Mouse (Mus musculus) neutrophil, adult 83 days (primary cell): ENCODE data around the gene Krtap1-3. TPM values are rescaled to one million over a fixed set of nuclear protein-coding genes. Genes with fewer than 3 reads are reported as not detected.

ENCODE experiments used
- total RNA-seq, 2 experiments: library from RNA; stranded (reverse); gene quantifications; one replicate each; pipeline ENCODE4 v1.2.4; 2023

The Krtap1-3 gene
- total RNA-seq: not detected

GRCm38 (mm10) chr11:99590981-99591380 lies at the start of gene Krtap1-3:
Gene Krtap1-3 (minus strand): TSS chr11:99591339.

DNA sequence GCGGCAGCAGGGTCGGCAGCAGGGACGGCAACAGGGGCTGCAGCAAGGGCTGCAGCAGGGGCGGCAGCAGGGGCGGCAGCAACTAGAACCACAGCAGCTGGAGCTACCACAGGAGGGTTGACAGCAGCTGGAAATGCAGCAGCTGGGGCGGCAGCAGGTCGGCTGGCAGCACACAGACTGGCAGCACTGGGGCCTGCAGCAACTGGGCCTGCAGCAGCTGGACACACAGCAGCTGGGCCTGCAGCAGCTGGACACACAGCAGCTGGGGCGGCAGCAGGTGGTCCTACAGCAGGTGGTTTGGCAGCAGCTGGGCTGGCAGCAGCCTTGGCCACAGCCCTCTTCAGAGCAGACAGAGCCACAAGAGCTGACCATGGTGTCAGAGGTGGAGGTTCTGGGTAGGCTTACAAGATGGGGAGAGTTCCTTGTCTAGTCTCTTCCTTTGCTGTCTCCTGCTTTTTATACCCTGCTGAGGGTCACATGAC lies 43.6 kb upstream of the Krtap1-3 start, which contains the start of gene Krtap4-2:
Gene Krtap4-2 (minus strand): TSS at position 432 of the 482 bp plus-strand sequence.

DNA sequence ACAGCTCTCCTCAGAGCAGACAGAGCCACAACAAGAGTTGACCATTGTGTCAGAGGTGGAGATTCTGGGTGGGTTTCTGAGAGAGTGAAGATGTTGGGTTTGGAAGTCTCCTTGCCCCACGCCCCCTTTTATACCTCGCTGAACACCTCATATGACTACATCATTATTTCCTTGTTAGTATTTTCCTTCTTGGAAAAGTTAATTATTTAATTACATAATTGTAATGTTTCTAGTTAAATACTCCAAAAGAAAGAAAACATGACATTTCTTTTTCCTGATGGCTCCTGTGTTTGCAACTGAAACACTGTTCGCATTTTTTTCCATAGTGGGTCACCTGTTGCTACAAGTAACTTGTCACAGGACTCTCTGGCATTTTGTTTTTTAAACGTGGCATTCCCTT lies 37.0 kb upstream of the Krtap1-3 start, which contains the start of gene Krtap4-1:
Gene Krtap4-1 (minus strand): TSS at position 101 of the 400 bp plus-strand sequence.

GRCm38 (mm10) chr11:99620335-99620734 lies 29.2 kb upstream of the Krtap1-3 start, which contains the start of gene Gm11562:
Gene Gm11562 (minus strand): TSS chr11:99620435.

DNA sequence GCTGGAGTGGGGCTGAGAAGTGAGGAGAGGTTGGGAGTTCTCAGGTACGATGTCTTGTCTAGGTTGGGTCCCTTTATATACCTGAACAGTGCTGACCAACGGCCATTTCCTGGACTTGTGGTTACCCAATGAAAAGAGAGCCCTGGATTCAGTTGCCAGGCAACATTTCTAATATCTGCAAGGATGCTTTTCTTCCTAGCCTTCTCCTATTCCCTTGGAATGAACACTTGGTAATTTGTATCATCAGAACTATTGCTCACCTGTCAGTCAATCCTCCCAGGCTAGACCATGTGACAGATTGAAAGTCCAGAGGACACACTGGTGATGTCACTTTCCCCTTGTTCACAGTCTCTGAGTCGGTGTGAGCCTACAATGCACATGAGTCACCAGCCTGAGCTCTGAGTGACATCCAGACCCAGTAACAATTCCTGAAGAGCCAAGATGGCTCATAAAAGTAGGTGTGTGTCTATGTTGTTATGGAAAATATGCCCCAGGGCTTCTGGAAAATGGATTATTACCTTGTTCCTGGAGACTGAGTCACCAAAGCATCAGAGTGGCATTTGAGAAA lies 23.7 kb upstream of the Krtap1-3 start, which contains the start of gene Krtap2-4:
Gene Krtap2-4 (minus strand): TSS at position 51 of the 568 bp plus-strand sequence.

GRCm38 (mm10) chr11:99610089-99610488 lies 18.9 kb upstream of the Krtap1-3 start, which contains the start of gene Gm11937:
Gene Gm11937 (minus strand): TSS chr11:99610189.

DNA sequence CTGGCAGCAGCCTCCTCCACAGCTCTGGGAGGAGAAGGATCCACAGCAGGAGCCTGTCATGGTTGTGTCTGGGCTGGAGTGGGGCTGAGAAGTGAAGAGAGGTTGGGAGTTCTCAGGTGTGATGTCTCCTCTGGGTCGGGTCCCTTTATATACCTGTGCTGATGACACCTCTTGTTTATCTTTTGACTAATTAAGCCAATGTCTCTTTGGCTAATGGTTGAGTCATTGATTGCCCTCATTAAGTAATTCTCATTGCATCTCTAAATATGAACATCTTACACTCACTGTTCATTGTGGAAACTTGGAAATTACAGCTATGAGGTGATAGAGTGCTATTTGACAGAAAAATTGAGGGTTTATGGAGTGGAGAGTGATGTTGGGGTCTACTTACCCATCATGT lies 12.1 kb upstream of the Krtap1-3 start, which contains the start of gene Gm11938:
Gene Gm11938 (minus strand): TSS at position 101 of the 400 bp plus-strand sequence.

DNA sequence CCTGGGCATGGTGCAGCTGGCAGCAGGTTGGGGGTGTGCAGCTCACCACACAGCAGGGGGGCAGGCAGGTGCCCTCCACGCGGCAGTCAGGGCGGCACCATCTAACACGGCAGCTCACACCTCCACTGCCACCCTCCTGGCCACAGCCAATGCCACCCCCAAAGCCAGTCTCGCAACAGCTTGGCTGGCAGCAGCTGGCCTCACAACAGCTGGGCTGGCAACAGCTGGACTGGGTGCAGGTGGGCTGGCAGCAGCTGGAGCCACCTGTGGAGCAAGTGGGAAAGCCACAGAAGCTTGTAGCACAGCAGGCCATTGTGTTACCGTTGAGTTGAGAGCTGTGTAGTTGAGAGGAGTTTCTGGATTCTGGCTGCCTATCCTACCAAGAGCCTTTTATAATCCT lies 6.6 kb upstream of the Krtap1-3 start, which contains the start of gene Krtap9-3:
Gene Krtap9-3 (minus strand): TSS at position 364 of the 400 bp plus-strand sequence.

GRCm38 (mm10) chr11:99583245-99583704 lies 7.9 kb downstream of the Krtap1-3 start, which contains the start of gene Krtap1-4:
Gene Krtap1-4 (minus strand): TSS chr11:99583654.

GRCm38 (mm10) chr11:99580636-99581035 lies 10.5 kb downstream of the Krtap1-3 start, which contains the start of gene Krtap1-5:
Gene Krtap1-5 (minus strand): TSS chr11:99581016.

DNA sequence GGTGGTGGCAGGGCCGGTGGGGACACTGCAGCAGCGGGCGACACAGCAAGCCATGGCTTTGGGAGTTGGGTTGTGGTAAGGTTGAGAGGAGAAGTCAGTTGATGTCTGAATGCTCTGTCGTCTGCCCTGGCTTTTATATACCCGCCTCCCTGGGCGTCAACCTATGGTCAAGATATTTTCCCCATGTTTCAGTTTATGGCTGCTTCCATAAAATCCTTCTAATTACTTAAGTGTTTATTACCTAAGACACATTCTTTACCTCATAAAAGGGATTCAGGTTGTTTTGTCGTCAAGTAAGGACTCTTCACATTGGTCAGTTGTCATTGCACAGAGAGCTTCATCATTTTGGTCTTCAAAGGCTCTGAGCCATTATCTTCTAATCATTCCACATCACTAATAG lies 24.6 kb downstream of the Krtap1-3 start, which contains the start of gene Krtap3-1:
Gene Krtap3-1 (minus strand): TSS at position 101 of the 400 bp plus-strand sequence.

DNA sequence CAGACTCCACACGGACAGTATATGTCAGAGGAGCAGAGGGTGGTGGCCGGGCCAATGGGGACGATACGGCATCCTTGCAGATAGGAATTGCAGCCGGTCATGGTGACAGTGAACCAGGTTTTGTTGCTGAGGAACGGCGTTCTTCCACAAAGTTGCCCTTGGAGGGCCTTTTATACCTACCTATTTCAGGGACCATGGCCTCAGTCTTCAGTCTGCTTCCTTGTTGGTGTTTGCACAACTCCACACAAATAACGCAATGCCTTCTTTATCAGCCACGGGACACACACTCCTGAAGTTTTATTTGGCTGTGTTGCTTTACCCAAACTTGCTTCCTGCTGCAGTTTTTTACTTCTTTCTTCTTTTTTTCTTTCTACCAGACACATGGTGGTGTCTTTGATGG lies 31.8 kb downstream of the Krtap1-3 start, which contains the start of gene Gm11939:
Gene Gm11939 (minus strand): TSS at position 101 of the 400 bp plus-strand sequence.

GRCm38 (mm10) chr11:99556753-99557152 lies 34.4 kb downstream of the Krtap1-3 start, which contains the start of gene Krtap3-2:
Gene Krtap3-2 (minus strand): TSS chr11:99556853.

DNA sequence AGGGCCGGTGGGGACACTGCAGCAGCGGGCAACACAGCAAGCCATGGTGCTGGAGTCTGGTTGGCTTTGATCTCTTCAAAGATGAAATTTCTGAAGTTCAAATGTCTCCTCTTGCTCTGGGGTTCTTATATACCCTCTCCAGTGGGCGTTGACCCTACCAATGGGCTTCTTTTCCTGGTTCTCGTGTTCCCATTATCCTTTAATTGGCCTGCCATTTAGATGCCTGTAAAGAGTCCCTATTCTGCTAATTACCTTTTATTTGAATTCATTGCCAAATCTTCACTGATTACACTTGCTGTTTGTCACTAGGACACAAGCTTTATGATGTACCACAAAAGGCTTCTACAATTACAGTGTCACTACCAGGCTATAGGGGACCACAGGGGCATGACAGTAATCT lies 40.4 kb downstream of the Krtap1-3 start, which contains the start of gene Krtap3-3:
Gene Krtap3-3 (minus strand): TSS at position 101 of the 400 bp plus-strand sequence.

Other genes with a start within 250 kb of the Krtap1-3 start
- not detected for gene Krt27, start 240.2 kb downstream of the Krtap1-3 start, total RNA-seq
- not detected for gene Krt28, start 216.4 kb downstream of the Krtap1-3 start, total RNA-seq
- not detected for gene Krt10, start 202.0 kb downstream of the Krtap1-3 start, total RNA-seq
- not detected for gene Krt12, start 169.1 kb downstream of the Krtap1-3 start, total RNA-seq
- not detected for gene Krt20, start 153.2 kb downstream of the Krtap1-3 start, total RNA-seq
- gene Krt23, start 98.2 kb downstream of the Krtap1-3 start, total RNA-seq: not detected
- gene Krt39, start 70.0 kb downstream of the Krtap1-3 start, total RNA-seq: not detected
- gene Krt40, start 48.2 kb downstream of the Krtap1-3 start, total RNA-seq: not detected
- not detected for gene Krtap3-3, start 40.5 kb downstream of the Krtap1-3 start, total RNA-seq
- not detected for gene Krtap3-2, start 34.5 kb downstream of the Krtap1-3 start, total RNA-seq
- gene Gm11939, start 31.9 kb downstream of the Krtap1-3 start, total RNA-seq: not detected
- gene Krtap3-1, start 24.7 kb downstream of the Krtap1-3 start, total RNA-seq: not detected
- not detected for gene Krtap1-5, start 10.3 kb downstream of the Krtap1-3 start, total RNA-seq
- gene Krtap1-4, start 7.7 kb downstream of the Krtap1-3 start, total RNA-seq: not detected
- not detected for gene Krtap9-3, start 6.8 kb upstream of the Krtap1-3 start, total RNA-seq
- gene Gm11938, start 12.0 kb upstream of the Krtap1-3 start, total RNA-seq: not detected
- not detected for gene Gm11937, start 18.9 kb upstream of the Krtap1-3 start, total RNA-seq
- gene Krtap2-4, start 23.5 kb upstream of the Krtap1-3 start, total RNA-seq: not detected
- gene Gm11562, start 29.1 kb upstream of the Krtap1-3 start, total RNA-seq: not detected
- not detected for gene Krtap4-1, start 36.9 kb upstream of the Krtap1-3 start, total RNA-seq
- not detected for gene Krtap4-2, start 43.7 kb upstream of the Krtap1-3 start, total RNA-seq
- gene Krtap4-7, start 52.8 kb upstream of the Krtap1-3 start, total RNA-seq: not detected
- gene Gm11555, start 58.9 kb upstream of the Krtap1-3 start, total RNA-seq: not detected
- not detected for gene Gm11563, start 67.6 kb upstream of the Krtap1-3 start, total RNA-seq
- gene Krtap4-6, start 74.6 kb upstream of the Krtap1-3 start, total RNA-seq: not detected
- not detected for gene Gm14190, start 99.4 kb upstream of the Krtap1-3 start, total RNA-seq
- not detected for gene Gm14180, start 143.0 kb upstream of the Krtap1-3 start, total RNA-seq
- gene Gm11595, start 181.6 kb upstream of the Krtap1-3 start, total RNA-seq: not detected
- gene Krtap4-8, start 189.4 kb upstream of the Krtap1-3 start, total RNA-seq: not detected
- not detected for gene Krtap4-9, start 193.9 kb upstream of the Krtap1-3 start, total RNA-seq
- not detected for gene Gm11596, start 202.1 kb upstream of the Krtap1-3 start, total RNA-seq
- gene Gm11569, start 207.6 kb upstream of the Krtap1-3 start, total RNA-seq: not detected
- not detected for gene Gm11554, start 213.1 kb upstream of the Krtap1-3 start, total RNA-seq
- not detected for gene Krtap4-13, start 218.6 kb upstream of the Krtap1-3 start, total RNA-seq
- gene Gm11564, start 224.3 kb upstream of the Krtap1-3 start, total RNA-seq: not detected
- not detected for gene 2300003K06Rik, start 246.7 kb upstream of the Krtap1-3 start, total RNA-seq